Mouse (Mus musculus): ENCODE data around the gene Uchl4. TPM values are rescaled to one million over a fixed set of nuclear protein-coding genes. Genes with fewer than 3 reads are reported as not detected.
A peak's percentile ranks its signal among the peaks of the same experiment; 100 is the strongest.

Gene Uchl4
- polyA plus RNA-seq, 1 experiment from 2014 or later, result 3.1 TPM

DNA sequence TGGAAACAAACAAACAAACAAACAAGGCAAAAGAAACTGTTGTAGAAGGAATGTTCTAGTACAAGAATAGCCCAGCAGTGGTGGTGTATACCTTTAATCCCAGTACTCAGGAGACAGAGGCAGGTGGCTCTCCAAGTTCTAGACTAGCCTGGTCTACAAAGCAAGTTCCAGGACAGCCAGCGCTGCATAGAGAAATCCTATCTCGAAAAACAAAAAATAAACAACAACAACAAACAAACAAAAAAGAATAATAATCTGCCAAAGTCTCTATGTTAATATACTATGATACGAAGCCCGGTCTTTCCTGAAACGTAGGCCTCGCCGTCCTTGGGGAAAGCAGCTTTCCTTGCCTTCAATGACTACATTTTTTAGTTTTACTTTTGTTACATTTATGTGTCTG is 1.1 kb downstream of the Uchl4 start:
- 93% methylated on average over 7 of the region's 7 CpGs for WGBS (ENCODE audit: insufficient replicate concordance)
- ATAC-seq (replicated peaks; ENCODE audit: insufficient number of reproducible peaks, low FRiP score, low TSS enrichment), result no peak

GRCm38 (mm10) chr9:64240116-64240515 is 5.1 kb downstream of the Uchl4 start:
- Histone ChIP-seq H3K36me3 (ENCODE audit: control insufficient read depth, insufficient read depth, low read length) (peaks cover 4% of the 10 kb centered on the region; the same call in 1 of the 2 replicates), H3K4me2 (peak overlapping the region; percentile 53), H3K9ac (ENCODE audit: low read depth, low read length) (no peak overlapping the region), H3K27me3 (ENCODE audit: control insufficient read depth, insufficient read depth, low read length) (no peaks in the 10 kb centered on the region), H3K9me3 (replicated peaks; ENCODE audit: control insufficient read depth, low read length) (no peaks in the 10 kb centered on the region), H3K4me3 (ENCODE audit: low read depth, low read length) (no peak overlapping the region), H3K27ac (ENCODE audit: low read depth, low read length) (no peak overlapping the region), H3K4me1 (ENCODE audit: control insufficient read depth, insufficient read depth, low read length) (peaks cover 8% of the 10 kb centered on the region)
- ATAC-seq (replicated peaks; ENCODE audit: insufficient number of reproducible peaks, low FRiP score, low TSS enrichment), result no peak
- WGBS (ENCODE audit: insufficient replicate concordance), result 55% methylated on average over 2 of the region's 2 CpGs

More for the DNA sequence above, 1.1 kb downstream of the Uchl4 start:
- Histone ChIP-seq H3K9ac (ENCODE audit: low read depth, low read length) (no peak overlapping the region), H3K4me1 (ENCODE audit: control insufficient read depth, insufficient read depth, low read length) (peaks cover 23% of the 10 kb centered on the region), H3K36me3 (ENCODE audit: control insufficient read depth, insufficient read depth, low read length) (peaks cover 4% of the 10 kb centered on the region; the same call in 1 of the 2 replicates), H3K4me3 (ENCODE audit: low read depth, low read length) (no peak overlapping the region), H3K27ac (ENCODE audit: low read depth, low read length) (no peak overlapping the region), H3K27me3 (ENCODE audit: control insufficient read depth, insufficient read depth, low read length) (no peaks in the 10 kb centered on the region), H3K9me3 (replicated peaks; ENCODE audit: control insufficient read depth, low read length) (no peaks in the 10 kb centered on the region), H3K4me2 (no peak overlapping the region)

- Histone ChIP-seq H3K4me3 (ENCODE audit: low read depth, low read length) (no peak overlapping the region), H3K4me1 (ENCODE audit: control insufficient read depth, insufficient read depth, low read length) (peaks cover 8% of the 10 kb centered on the region), H3K9ac (ENCODE audit: low read depth, low read length) (peak overlapping the region; percentile 34; the same call in 1 of the 2 replicates), H3K4me2 (peak overlapping the region; percentile 53), H3K27me3 (ENCODE audit: control insufficient read depth, insufficient read depth, low read length) (no peaks in the 10 kb centered on the region), H3K9me3 (replicated peaks; ENCODE audit: control insufficient read depth, low read length) (no peaks in the 10 kb centered on the region), H3K27ac (ENCODE audit: low read depth, low read length) (peak overlapping the region; percentile 71), H3K36me3 (ENCODE audit: control insufficient read depth, insufficient read depth, low read length) (peaks cover 4% of the 10 kb centered on the region; the same call in 1 of the 2 replicates)
- 14% methylated on average over 8 of the region's 8 CpGs for WGBS (ENCODE audit: insufficient replicate concordance)
- peak; percentile 46; the same call in 1 of the 2 replicates for ATAC-seq (replicated peaks; ENCODE audit: insufficient number of reproducible peaks, low FRiP score, low TSS enrichment)
Measured at GRCm38 (mm10) chr9:64240681-64241080, 5.7 kb downstream of the Uchl4 start.

GRCm38 (mm10) chr9:64242381-64242831 is 7.4 kb downstream of the Uchl4 start:
- no peaks in the 10 kb centered on the region for H3K36me3 ChIP-seq (ENCODE audit: control insufficient read depth, insufficient read depth, low read length)
- H3K9me3 ChIP-seq (replicated peaks; ENCODE audit: control insufficient read depth, low read length), result no peaks in the 10 kb centered on the region
- H3K4me2 ChIP-seq, result no peak overlapping the region
- ATAC-seq (replicated peaks; ENCODE audit: insufficient number of reproducible peaks, low FRiP score, low TSS enrichment), result no peak
- WGBS (ENCODE audit: insufficient replicate concordance), result 57% methylated on average over 6 of the region's 6 CpGs
- no peaks in the 10 kb centered on the region for H3K27me3 ChIP-seq (ENCODE audit: control insufficient read depth, insufficient read depth, low read length)
- no peak overlapping the region for H3K27ac ChIP-seq (ENCODE audit: low read depth, low read length)
- peaks cover 8% of the 10 kb centered on the region for H3K4me1 ChIP-seq (ENCODE audit: control insufficient read depth, insufficient read depth, low read length)
- H3K9ac ChIP-seq (ENCODE audit: low read depth, low read length), result no peak overlapping the region
- H3K4me3 ChIP-seq (ENCODE audit: low read depth, low read length), result no peak overlapping the region

DNA sequence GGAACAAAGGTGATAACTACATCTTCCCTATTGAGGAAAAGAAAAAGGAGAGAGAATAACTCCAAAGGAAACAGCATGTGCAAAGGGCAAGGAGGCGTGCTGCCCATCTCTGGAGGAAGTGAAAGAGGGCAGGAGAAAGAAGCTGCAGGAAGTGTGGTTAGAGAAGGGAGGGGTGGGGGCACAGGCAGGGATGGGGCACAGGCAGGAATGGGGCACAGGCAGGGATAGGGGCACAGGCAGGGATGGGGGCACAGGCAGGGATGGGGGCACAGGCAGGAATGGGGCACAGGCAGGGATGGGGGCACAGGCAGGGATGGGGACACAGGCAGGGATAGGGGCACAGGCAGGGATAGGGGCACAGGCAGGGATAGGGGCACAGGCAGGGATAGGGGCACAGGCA is 14.4 kb downstream of the Uchl4 start:
- Histone ChIP-seq H3K9ac (ENCODE audit: low read depth, low read length) (no peak overlapping the region), H3K27ac (ENCODE audit: low read depth, low read length) (no peak overlapping the region), H3K27me3 (ENCODE audit: control insufficient read depth, insufficient read depth, low read length) (no peaks in the 10 kb centered on the region), H3K4me1 (ENCODE audit: control insufficient read depth, insufficient read depth, low read length) (peaks cover 15% of the 10 kb centered on the region), H3K4me2 (no peak overlapping the region), H3K9me3 (replicated peaks; ENCODE audit: control insufficient read depth, low read length) (no peaks in the 10 kb centered on the region), H3K36me3 (ENCODE audit: control insufficient read depth, insufficient read depth, low read length) (no peaks in the 10 kb centered on the region), H3K4me3 (ENCODE audit: low read depth, low read length) (no peak overlapping the region)
- 81% methylated on average over 1 of the region's 1 CpGs for WGBS (ENCODE audit: insufficient replicate concordance)
- ATAC-seq (replicated peaks; ENCODE audit: insufficient number of reproducible peaks, low FRiP score, low TSS enrichment), result no peak

DNA sequence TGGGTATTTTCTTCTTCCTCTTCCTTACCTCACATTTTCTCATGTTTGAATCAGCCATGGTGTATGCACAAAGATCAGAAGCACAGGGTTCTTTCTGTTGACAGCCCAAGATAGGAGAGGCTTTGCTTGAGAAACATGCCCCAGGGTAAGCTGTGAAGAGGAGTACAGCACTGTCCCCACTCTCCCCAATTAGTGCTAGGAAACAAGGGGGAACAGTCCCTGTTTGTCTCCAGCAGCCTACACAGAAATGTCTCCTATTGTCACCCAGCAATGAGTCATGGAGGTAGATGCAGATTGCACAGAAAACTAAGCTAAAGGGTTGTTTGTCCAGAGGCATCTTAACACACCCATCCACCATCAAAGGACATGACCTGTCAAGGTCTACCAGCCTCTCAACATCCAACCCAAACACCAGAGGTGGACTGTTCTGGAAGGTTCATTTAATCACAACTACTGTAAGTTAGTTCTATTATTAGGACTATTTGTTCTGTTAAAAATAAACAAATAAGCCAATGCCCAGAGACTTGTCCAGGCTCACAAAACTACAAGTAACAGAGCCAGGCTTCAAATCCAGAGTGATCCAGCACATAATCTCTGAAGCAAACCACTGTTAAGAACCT is 15.2 kb downstream of the Uchl4 start:
- H3K4me1 ChIP-seq (ENCODE audit: control insufficient read depth, insufficient read depth, low read length), result peaks cover 15% of the 10 kb centered on the region
- no peak overlapping the region for H3K9ac ChIP-seq (ENCODE audit: low read depth, low read length)
- no peak overlapping the region for H3K4me3 ChIP-seq (ENCODE audit: low read depth, low read length)
- ATAC-seq (replicated peaks; ENCODE audit: insufficient number of reproducible peaks, low FRiP score, low TSS enrichment), result no peak
- no peaks in the 10 kb centered on the region for H3K36me3 ChIP-seq (ENCODE audit: control insufficient read depth, insufficient read depth, low read length)
- H3K27me3 ChIP-seq (ENCODE audit: control insufficient read depth, insufficient read depth, low read length), result no peaks in the 10 kb centered on the region
- no peaks in the 10 kb centered on the region for H3K9me3 ChIP-seq (replicated peaks; ENCODE audit: control insufficient read depth, low read length)
- H3K4me2 ChIP-seq, result no peak overlapping the region
- no peak overlapping the region for H3K27ac ChIP-seq (ENCODE audit: low read depth, low read length)

- Histone ChIP-seq H3K36me3 (ENCODE audit: control insufficient read depth, insufficient read depth, low read length) (no peaks in the 10 kb centered on the region), H3K9me3 (replicated peaks; ENCODE audit: control insufficient read depth, low read length) (no peaks in the 10 kb centered on the region), H3K4me2 (peak overlapping the region; percentile 76), H3K4me1 (ENCODE audit: control insufficient read depth, insufficient read depth, low read length) (peaks cover 15% of the 10 kb centered on the region), H3K4me3 (ENCODE audit: low read depth, low read length) (peak overlapping the region; percentile 83), H3K27ac (ENCODE audit: low read depth, low read length) (peak overlapping the region; percentile 91), H3K9ac (ENCODE audit: low read depth, low read length) (peak overlapping the region; percentile 88), H3K27me3 (ENCODE audit: control insufficient read depth, insufficient read depth, low read length) (no peaks in the 10 kb centered on the region)
- WGBS (ENCODE audit: insufficient replicate concordance), result 0% methylated on average over 16 of the region's 16 CpGs
- no peak for ATAC-seq (replicated peaks; ENCODE audit: insufficient number of reproducible peaks, low FRiP score, low TSS enrichment)
Measured at GRCm38 (mm10) chr9:64252591-64253020, 17.6 kb downstream of the Uchl4 start.

DNA sequence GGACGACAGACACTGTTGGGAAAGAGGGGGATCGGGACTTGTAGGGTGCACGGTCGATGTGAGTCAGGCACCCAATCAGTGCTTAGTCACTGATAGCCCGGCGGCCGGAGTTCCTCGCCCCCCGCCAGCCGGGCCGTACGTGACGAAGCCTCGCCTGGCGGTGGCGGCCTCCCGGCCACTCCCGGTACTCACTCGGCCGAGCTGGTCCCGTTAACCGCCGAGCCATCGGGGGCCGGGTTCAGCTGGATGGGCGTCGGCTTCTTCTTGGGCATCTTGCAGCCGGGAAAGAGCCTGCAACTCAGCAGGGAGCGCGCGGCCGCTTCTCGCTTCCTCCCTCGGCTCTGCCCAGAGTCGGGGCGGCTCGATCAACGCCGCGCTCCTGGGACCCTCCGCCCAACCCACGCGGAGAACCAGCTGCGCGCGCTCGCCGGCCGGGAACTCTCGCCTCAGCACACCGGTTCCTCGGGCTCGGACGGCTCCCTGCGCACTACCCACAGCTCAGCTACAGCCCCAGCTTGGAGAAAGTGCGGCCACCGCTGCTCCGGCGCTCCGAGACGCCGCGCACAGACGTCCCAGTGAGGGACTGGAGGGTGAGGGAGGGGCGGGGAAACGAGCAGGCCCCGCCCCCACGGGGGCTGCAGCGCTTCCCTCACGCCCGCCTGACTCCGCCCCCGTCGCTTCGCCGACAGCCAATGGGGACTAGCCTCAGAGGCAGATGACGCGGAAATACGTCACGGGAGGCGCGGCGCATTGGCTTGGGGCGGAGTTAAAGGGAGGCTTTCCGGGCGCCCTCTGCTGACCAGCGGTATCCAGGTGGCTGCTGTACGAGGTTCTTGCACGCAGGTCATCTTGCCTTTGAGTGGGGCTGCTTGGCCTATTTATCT is 18.3 kb downstream of the Uchl4 start, which contains the start of gene Map2k1:
Gene Map2k1 (minus strand): TSS at position 611 of the 884 bp plus-strand sequence.
- no peaks in the 10 kb centered on the region for H3K9me3 ChIP-seq (replicated peaks; ENCODE audit: control insufficient read depth, low read length)
- ATAC-seq (replicated peaks; ENCODE audit: insufficient number of reproducible peaks, low FRiP score, low TSS enrichment), result peak; percentile 93
- peak within 1 kb of the TSS; percentile 83 for H3K4me3 ChIP-seq (ENCODE audit: low read depth, low read length)
- H3K9ac ChIP-seq (ENCODE audit: low read depth, low read length), result peak within 1 kb of the TSS; percentile 88
- peak within 1 kb of the TSS; percentile 91 for H3K27ac ChIP-seq (ENCODE audit: low read depth, low read length)
- no peaks in the 10 kb centered on the region for H3K36me3 ChIP-seq (ENCODE audit: control insufficient read depth, insufficient read depth, low read length)
- H3K27me3 ChIP-seq (ENCODE audit: control insufficient read depth, insufficient read depth, low read length), result no peaks in the 10 kb centered on the region
- under 1% methylated on average over 88 of the region's 89 CpGs for WGBS (ENCODE audit: insufficient replicate concordance)
- peak within 1 kb of the TSS; percentile 76 for H3K4me2 ChIP-seq
- H3K4me1 ChIP-seq (ENCODE audit: control insufficient read depth, insufficient read depth, low read length), result peaks cover 15% of the 10 kb centered on the region
